Mouse (Mus musculus): ENCODE measurements at regions not wholly inside any gene's neighbourhood (a gene's known extent, or its start where the extent isn't known, plus 50 kb on each side); places are given as distances from the start of the nearest gene placed in this dataset.
A peak's percentile ranks its signal among the peaks of the same experiment; 100 is the strongest.

DNA sequence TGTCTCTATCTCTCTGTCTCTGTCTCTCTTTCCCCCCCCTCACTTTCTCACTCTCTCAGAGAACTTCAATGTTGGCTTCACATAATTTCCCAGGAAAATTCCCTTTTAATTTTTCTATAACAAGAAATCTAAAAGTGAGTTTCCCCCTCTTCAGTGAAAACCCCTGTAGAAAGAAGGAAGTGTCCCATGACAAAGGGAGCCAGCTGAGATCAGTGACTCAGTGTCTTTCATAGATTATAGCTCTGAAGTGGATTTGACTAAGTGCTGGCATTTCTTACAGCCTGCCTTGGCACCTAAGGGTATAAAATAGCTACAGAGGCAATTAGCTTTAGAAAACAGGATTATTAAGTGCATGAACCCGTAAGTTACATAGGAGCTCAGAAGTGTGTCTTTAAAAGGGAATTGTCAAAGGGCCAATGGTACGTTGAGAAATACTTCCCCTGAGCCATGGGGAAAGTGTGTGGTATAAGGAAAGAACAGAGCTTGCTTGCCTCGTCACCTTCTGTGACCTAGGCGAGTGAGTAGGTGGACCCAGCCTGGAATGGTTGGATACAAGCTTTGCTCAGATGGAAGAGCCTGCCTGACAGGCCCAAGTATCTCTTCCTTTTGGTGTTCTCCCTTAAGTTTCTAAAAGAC, 137.3 kb upstream of the Prdm1 start:
- Histone ChIP-seq H3K27me3 (ENCODE audit: control insufficient read depth in 1 of 2, insufficient read depth in 2 of 2, low read length in 2 of 2) (no peaks in the 10 kb centered on the region), H3K4me1 (ENCODE audit: control insufficient read depth in 1 of 2, insufficient read depth in 2 of 2, low read length in 2 of 2) (no peaks in the 10 kb centered on the region), H3K79me2 (ENCODE audit: control insufficient read depth, insufficient read depth, low read length, poor library complexity) (no peaks in the 10 kb centered on the region), H3K27ac (ENCODE audit: control insufficient read depth, low read depth, low read length) (no peak overlapping the region), H3K36me3 (ENCODE audit: control insufficient read depth in 1 of 2, insufficient read depth in 2 of 2, low read length in 2 of 2) (no peaks in the 10 kb centered on the region; a peak in 1 of 4 replicates), H3K4me3 (ENCODE audit: control insufficient read depth in 1 of 2, insufficient read depth in 1 of 2, low read depth in 2 of 2, low read length in 2 of 2) (no peak overlapping the region), H3K9ac (ENCODE audit: control insufficient read depth, low read depth, low read length, poor library complexity, severe bottlenecking) (no peak overlapping the region), H3K9me3 (replicated peaks; ENCODE audit: insufficient read depth, low read length) (no peaks in the 10 kb centered on the region)
- peak; percentile 30 for DNase-seq (ENCODE audit: low read depth, low spot score)
- TF ChIP-seq MYB (IDR thresholded peaks at IDR 0.05; ENCODE audit: low read depth, low read length) (no peak), RCOR1 (IDR thresholded peaks at IDR 0.05; ENCODE audit: low read depth, low read length) (no peak), CTCF (IDR thresholded peaks at IDR 0.05 in 2 of 3, conservative IDR thresholded peaks at IDR 0.05 in 1 of 3; ENCODE audit: control insufficient read depth in 1 of 3, insufficient read depth in 1 of 3, low read depth in 2 of 3, low read length in 3 of 3, poor library complexity in 1 of 3, severe bottlenecking in 1 of 3) (no peak), UBTF (IDR thresholded peaks at IDR 0.05; ENCODE audit: borderline replicate concordance, insufficient read depth, low read depth, low read length) (no peak), ZNF384 (IDR thresholded peaks at IDR 0.05; ENCODE audit: low read depth, low read length) (no peak), USF1 (IDR thresholded peaks at IDR 0.05; ENCODE audit: low read depth, low read length) (no peak), POLR2A (IDR thresholded peaks at IDR 0.05; ENCODE audit: control insufficient read depth in 1 of 2, insufficient read depth in 1 of 2, low read depth in 1 of 2, low read length in 2 of 2, poor library complexity in 1 of 2) (no peak), TBP (IDR thresholded peaks at IDR 0.05; ENCODE audit: low read depth, low read length) (no peak)

DNA sequence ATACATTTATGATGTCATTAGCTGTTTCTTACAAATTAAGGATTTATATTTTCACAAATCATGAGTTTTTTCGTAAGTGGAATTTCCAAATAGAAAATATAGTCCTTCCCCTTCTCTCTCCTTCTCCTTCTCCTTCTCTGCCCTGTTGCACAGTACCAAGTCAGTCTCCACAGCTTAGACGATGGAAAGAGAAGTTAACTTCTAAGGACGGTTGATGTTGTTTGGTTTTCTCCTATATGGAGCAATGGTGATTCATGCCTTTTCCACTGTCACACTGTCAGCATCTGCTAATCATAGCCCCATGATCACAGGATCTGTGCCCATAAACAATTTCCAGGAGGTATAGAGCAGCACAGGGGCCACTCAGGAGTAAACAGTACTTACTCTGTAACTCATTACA, 131.2 kb upstream of the Prdm1 start:
- Histone ChIP-seq H3K9me3 (replicated peaks; ENCODE audit: insufficient read depth, low read length) (no peaks in the 10 kb centered on the region), H3K27me3 (ENCODE audit: control insufficient read depth in 1 of 2, insufficient read depth in 2 of 2, low read length in 2 of 2) (no peaks in the 10 kb centered on the region), H3K9ac (ENCODE audit: control insufficient read depth, low read depth, low read length, poor library complexity, severe bottlenecking) (no peak overlapping the region), H3K4me3 (ENCODE audit: control insufficient read depth in 1 of 2, insufficient read depth in 1 of 2, low read depth in 2 of 2, low read length in 2 of 2) (no peak overlapping the region), H3K36me3 (ENCODE audit: control insufficient read depth in 1 of 2, insufficient read depth in 2 of 2, low read length in 2 of 2) (no peaks in the 10 kb centered on the region), H3K79me2 (ENCODE audit: control insufficient read depth, insufficient read depth, low read length, poor library complexity) (no peaks in the 10 kb centered on the region), H3K27ac (ENCODE audit: control insufficient read depth, low read depth, low read length) (no peak overlapping the region), H3K4me1 (ENCODE audit: control insufficient read depth in 1 of 2, insufficient read depth in 2 of 2, low read length in 2 of 2) (no peaks in the 10 kb centered on the region)
- DNase-seq (ENCODE audit: low read depth, low spot score) = no peak
- TF ChIP-seq ELF1 (IDR thresholded peaks at IDR 0.05; ENCODE audit: low read depth, low read length) = no peak
- TF ChIP-seq HCFC1 (IDR thresholded peaks at IDR 0.05; ENCODE audit: low read depth, low read length) = no peak
- TF ChIP-seq CHD1 (IDR thresholded peaks at IDR 0.05; ENCODE audit: low read depth, low read length) = no peak
- no peak for TF ChIP-seq TBP (IDR thresholded peaks at IDR 0.05; ENCODE audit: low read depth, low read length)
- no peak for TF ChIP-seq MAX (IDR thresholded peaks at IDR 0.05; ENCODE audit: low read length)
- no peak for TF ChIP-seq RAD21 (IDR thresholded peaks at IDR 0.05; ENCODE audit: low read depth, low read length)
- no peak for TF ChIP-seq CHD2 (IDR thresholded peaks at IDR 0.05; ENCODE audit: low read length)
- no peak for TF ChIP-seq MEF2A (IDR thresholded peaks at IDR 0.05; ENCODE audit: extremely low read depth, insufficient replicate concordance, low read depth, low read length, poor library complexity, severe bottlenecking)
- no peak for TF ChIP-seq UBTF (IDR thresholded peaks at IDR 0.05; ENCODE audit: borderline replicate concordance, insufficient read depth, low read depth, low read length)
- no peak for TF ChIP-seq KAT2A (conservative IDR thresholded peaks at IDR 0.05; ENCODE audit: low read depth, low read length)
- TF ChIP-seq USF2 (IDR thresholded peaks at IDR 0.05; ENCODE audit: borderline replicate concordance in 1 of 2, insufficient read depth in 1 of 2, low read depth in 1 of 2, low read length in 2 of 2) = no peak
- no peak for TF ChIP-seq BHLHE40 (IDR thresholded peaks at IDR 0.05; ENCODE audit: borderline replicate concordance, low read depth, low read length)
- TF ChIP-seq SIN3A (IDR thresholded peaks at IDR 0.05; ENCODE audit: low read length) = no peak

All from MEL (cell line).